Mouse (Mus musculus): ENCODE data around the gene Actr1b.

Gene Actr1b

DNA sequence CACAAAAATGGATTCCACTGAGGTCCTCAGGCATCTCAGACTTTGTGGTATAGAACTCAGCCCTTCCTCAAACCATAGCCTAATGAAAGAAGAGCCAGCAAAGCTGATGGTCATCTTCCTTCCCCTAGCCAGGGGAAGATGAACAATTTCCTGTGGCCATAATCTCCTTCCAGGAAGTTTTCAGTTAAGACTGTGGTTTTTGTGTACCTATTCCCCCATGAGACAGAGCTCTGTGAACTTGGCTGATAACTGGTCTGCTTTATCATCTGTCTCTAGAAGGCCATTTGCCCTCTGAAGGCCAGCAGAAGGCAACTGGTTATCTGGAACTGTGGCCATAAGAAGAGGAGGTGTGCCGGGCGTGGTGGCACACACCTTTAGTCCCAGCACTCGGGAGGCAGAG lies 58.0 kb downstream of the Actr1b start:
- DNase-seq (ENCODE audit: low spot score in 2 of 2) = no peak

- no peak for DNase-seq (ENCODE audit: low spot score in 2 of 2)
Observed at GRCm38 (mm10) chr1:36655039-36655438, 59.2 kb downstream of the Actr1b start.

Measured in thymus, postnatal 10 days (tissue).